Mouse (Mus musculus) ES-Bruce4 (cell line): ENCODE measurements around the gene Fam160b1.

ENCODE experiments used
- CTCF ChIP-seq: IDR thresholded peaks from one replicate; pipeline ENCODE4 v1.8.1; 2011; ENCODE audit warnings: low read depth, low read length
- EP300 ChIP-seq: IDR thresholded peaks from 2 replicates; pipeline ENCODE4 v1.6.1; 2011; ENCODE audit warnings: low read depth, low read length; ENCODE audit not compliant: insufficient read depth
- POLR2A ChIP-seq: IDR thresholded peaks from one replicate; pipeline ENCODE4 v1.8.1; 2011; ENCODE audit warnings: low read length; ENCODE audit not compliant: insufficient read depth

GRCm38 (mm10) chr19:57322491-57322890 is 38.0 kb upstream of the Fam160b1 start:
- TF ChIP-seq POLR2A (no peak), EP300 (no peak), CTCF (no peak)
